Mouse (Mus musculus): ENCODE results near the gene Sik1.
A peak's percentile ranks its signal among the peaks of the same experiment; 100 is the strongest.

Gene Sik1

GRCm38 (mm10) chr17:31854770-31855596, 621 bp downstream of the Sik1 start:
- peak; percentile 69 for DNase-seq (ENCODE audit: inconsistent ontology term)

DNA sequence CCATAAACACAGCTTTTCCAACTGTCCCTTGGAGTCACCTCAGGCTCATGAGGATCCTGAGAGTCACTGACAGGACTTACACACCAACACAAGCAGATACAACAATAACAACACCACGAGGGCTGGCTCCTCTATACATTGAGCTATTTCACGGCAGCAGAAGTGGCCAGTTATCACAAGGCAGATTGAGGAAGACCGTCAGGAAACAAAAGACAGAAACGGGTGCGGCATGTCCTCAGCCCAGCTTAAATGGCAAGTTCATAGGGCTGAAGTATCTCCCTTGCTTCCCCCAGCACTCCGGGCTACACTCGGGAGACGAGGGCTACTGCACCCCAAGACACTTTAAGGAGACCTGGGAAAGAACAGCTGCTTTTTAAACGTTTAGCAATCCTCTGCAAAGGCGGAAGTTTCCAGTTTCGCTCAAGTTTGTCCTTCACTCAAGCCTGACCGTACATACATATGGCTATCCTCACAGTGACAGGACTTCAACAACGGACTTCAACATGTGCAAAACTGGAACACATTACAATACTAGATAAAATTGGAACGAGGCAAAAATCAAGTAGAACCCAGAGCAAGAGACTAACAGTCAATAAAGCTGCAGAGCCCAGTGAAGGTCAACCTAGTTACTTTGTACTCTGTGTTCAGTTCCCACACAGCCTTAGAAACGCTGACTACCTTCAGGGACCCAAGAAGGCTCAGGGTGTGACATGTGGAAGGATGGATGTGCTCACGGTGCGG, 2.0 kb downstream of the Sik1 start:
- DNase-seq (ENCODE audit: inconsistent ontology term): no peak

GRCm38 (mm10) chr17:31852782-31853447, 2.7 kb downstream of the Sik1 start:
- DNase-seq (ENCODE audit: inconsistent ontology term): no peak

DNA sequence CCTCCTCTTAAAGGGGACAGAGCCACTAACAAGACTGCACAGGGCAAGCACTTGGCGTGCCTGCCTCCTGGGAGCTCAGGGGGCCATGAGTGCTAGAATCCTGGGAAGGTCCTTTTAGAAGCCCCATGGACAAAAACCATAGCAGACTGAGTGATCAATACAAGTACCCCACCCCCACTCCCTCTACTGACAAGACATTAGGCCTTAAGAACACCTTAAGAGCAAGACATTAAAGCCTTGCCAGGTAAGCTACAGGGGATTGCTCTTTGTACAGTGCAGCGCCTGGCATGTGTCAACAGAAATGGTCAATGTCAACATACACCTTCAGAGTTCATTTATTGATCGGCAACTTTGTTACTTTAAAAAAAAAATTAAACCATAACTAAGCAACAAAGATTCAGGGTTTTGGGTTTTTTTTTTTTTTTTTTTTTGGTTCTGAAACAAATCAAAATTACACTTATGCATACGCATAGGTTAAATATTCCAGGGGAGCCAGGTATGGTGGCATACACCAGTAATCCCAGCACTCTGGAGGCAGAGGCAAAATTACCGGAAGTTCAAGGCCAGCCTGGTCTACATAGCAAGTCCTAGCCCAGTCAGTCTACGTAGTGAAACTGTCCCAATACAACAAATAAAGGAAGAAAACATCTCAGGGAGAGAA, 3.7 kb downstream of the Sik1 start:
- no peak for DNase-seq (ENCODE audit: inconsistent ontology term)

GRCm38 (mm10) chr17:31850457-31850980, 5.1 kb downstream of the Sik1 start:
- no peak for DNase-seq (ENCODE audit: inconsistent ontology term)

DNA sequence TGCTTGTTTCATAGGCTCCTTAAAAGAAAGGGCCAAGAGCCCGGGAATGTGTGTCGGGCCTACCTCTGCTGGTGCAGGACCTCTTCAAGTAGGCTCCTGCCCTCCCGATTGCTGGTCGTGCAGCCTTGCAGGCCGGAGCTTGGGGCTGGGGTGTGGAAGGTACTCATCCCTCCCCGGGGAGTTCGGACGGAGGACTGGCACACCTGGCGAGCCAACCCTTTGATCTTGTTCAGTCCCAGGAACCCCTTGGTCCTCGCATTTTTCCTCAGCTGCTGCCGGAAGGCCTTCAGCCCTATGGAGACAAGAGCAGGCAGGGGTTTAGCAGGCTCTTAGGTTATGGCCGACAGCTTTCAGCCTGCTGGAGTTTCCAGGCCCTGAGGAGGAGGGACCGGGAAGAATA, 8.6 kb downstream of the Sik1 start:
- no peak for DNase-seq (ENCODE audit: inconsistent ontology term)

- DNase-seq (ENCODE audit: inconsistent ontology term): no peak
These were observed 9.3 kb downstream of the Sik1 start for GRCm38 (mm10) chr17:31846352-31846751.

- DNase-seq (ENCODE audit: inconsistent ontology term): peak; percentile 42
These were observed 11.7 kb downstream of the Sik1 start for GRCm38 (mm10) chr17:31843891-31844290.

DNA sequence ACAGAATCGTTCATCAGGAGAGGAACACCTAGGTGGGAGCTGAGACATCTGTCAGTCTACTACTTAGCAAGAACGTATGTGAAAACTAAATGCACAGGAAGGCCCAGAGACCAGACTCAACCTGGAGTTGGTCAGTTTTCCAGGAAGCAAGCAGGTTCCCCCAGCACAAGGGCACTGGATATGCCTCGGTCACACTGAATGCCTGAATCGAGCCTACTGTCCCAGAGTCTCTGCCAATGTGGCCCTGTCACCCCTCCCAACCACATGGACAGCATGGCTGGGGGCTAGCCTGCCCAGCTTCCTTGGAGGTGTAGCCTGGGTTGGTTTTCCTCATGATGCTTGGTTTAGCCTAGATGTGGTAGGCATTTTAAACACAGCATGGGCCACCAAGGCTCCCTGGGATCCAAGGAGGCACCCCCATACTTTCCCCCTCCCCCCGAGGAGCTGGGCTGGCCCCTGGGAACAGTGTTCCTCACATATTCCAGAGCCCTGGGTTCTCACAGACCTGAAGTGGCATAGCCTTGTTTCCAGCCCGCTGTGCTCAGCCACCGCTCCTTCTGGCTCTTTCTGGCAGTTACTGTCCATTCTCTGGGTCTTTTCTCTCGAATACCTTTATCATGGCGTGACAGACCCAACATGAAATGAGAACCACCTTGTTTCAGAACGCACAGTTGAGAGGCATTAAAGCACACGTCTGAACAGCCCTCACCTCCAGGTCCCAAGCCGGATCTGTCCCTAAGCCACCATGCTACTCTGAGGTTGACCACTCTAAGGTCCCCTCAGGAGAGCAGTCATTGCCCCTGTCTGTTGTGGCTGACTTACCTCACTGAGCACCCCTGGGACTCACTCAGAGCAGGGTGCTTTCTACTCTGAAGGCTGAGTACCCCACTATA, 12.4 kb downstream of the Sik1 start:
- no peak for DNase-seq (ENCODE audit: inconsistent ontology term)

- DNase-seq (ENCODE audit: inconsistent ontology term): no peak
These were observed 13.6 kb downstream of the Sik1 start for GRCm38 (mm10) chr17:31841842-31842611.

- DNase-seq (ENCODE audit: inconsistent ontology term): no peak
These were observed 14.2 kb downstream of the Sik1 start for GRCm38 (mm10) chr17:31841453-31841841.

- peak; percentile 50 for DNase-seq (ENCODE audit: inconsistent ontology term)
These were observed 15.1 kb downstream of the Sik1 start for GRCm38 (mm10) chr17:31840423-31841003.

- no peak for DNase-seq (ENCODE audit: inconsistent ontology term)
These were observed 18.8 kb downstream of the Sik1 start for GRCm38 (mm10) chr17:31836772-31837171.

GRCm38 (mm10) chr17:31836264-31836607, 19.4 kb downstream of the Sik1 start:
- DNase-seq (ENCODE audit: inconsistent ontology term): no peak

GRCm38 (mm10) chr17:31835528-31836263, 19.9 kb downstream of the Sik1 start:
- no peak for DNase-seq (ENCODE audit: inconsistent ontology term)

GRCm38 (mm10) chr17:31834320-31835065, 21.1 kb downstream of the Sik1 start:
- DNase-seq (ENCODE audit: inconsistent ontology term): peak; percentile 55

DNA sequence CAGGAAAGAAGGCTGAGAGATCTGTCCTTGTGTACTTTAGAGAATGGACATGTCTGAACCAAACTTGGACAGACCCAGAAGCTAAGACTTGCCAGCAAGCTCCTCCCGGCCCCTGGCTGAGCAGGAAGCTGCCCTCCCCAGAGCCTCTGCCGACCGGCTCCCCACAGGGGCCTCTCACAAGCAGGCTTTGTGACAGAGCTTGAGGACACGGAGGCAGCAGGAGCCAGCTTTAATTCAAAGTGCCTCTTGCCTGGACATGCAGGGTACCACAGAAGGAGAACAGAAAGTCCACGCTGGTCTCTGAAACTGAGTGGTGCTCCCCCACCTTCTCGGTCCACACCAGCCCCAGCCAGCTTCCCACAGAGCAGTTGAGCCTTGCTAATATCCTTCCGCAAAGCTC, 21.9 kb downstream of the Sik1 start:
- DNase-seq (ENCODE audit: inconsistent ontology term): no peak

- DNase-seq (ENCODE audit: inconsistent ontology term): no peak
These were observed 23.0 kb downstream of the Sik1 start for GRCm38 (mm10) chr17:31832577-31832964.
